Mouse (Mus musculus): ENCODE measurements around the gene Olfr486.
"Not testable (repeated sequence)": the region's sequence is repeated elsewhere in the genome, so short reads cannot be mapped to it uniquely, and the experiment has no call there.

Gene Olfr486

DNA sequence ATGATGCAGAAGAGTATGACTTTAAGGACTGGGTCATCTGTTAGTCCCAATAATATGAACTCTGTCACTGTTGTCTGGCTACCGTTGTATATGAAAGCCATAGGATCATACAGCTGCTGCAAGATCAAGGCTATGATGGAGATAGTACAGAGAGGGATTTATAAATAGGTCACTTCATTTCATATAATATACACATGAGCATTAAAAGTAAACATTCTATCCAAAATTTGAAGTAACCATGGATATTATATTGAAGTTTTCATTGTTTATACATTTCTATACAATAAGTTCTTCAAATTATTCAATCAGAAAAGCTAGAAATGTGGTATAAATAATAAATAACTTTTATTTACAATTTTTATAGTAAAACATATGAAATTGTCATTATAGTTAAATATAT is at the start of gene Olfr486:
TSS of gene Olfr486 (minus strand) at position 101 of the 400 bp plus-strand sequence.
- not testable (repeated sequence) for DNase-seq

- DNase-seq = not testable (repeated sequence)
Observed at GRCm38 (mm10) chr7:108214536-108214935, 42.0 kb upstream of the Olfr486 start, which contains the start of gene Olfr487. Gene Olfr487 (minus strand): TSS chr7:108214636.

DNA sequence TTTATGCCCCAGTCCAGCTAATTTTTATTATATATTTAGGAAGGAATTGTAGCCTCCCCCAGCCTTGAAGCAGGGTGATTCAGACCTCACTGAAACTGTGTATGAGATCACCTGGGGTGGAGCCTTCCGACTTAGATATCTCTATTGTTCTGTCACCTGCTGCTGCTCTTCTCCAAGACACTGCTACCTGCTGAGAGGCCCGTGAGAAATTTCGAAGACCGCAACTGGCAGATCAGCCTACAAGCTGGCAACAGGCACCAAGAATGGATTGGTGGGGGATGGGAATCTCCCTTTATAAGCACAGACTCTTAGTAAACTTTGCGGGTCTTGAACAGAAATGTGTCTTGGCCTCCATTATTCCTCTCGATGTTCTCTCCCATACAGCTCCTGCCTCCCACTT is 24.4 kb upstream of the Olfr486 start:
- no peak for DNase-seq

GRCm38 (mm10) chr7:108196337-108196736 is 23.8 kb upstream of the Olfr486 start:
- DNase-seq = not testable (repeated sequence)

DNA sequence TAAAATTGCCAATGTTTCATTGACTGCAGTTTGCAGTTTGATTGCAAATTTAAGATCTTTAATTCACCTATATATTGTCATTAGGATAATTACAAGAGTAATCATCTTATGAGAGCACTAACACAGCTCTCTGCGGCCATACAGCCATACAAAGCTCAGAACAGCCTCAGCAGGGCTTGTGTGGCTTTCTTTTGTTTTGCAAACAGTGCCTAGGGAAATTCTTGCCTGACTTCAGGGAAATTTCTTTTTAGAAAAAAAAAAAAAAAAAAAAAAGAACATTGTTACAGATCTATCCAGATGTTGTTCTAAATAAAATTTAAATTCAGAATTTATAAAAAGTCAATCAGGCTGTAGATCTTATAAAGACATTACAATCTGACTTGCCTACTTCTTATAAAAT is 20.2 kb upstream of the Olfr486 start:
- not testable (repeated sequence) for DNase-seq

- not testable (repeated sequence) for DNase-seq
Observed at GRCm38 (mm10) chr7:108191196-108191595, 18.7 kb upstream of the Olfr486 start.

- not testable (repeated sequence) for DNase-seq
Observed at GRCm38 (mm10) chr7:108185237-108185636, 12.7 kb upstream of the Olfr486 start.

DNA sequence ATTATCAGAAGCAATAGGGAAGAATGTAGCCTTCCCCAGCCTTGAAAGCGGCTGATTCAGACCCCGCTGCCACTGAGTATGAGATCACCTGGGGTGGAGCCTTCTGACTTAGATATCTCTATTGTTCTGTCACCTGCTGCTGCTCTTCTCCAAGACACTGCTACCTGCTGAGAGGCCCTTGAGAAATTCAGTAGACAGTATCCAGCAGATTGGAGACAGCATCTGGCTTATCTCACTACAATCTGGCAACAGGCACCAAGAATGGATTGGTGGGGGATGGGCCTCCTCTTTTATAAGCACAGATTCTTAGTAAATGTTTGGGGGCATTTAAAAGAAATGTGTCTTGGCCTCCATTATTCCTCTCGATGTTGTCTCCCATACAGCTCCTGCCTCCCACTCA is 11.9 kb upstream of the Olfr486 start:
- DNase-seq = not testable (repeated sequence)

GRCm38 (mm10) chr7:108159771-108160170 is 12.8 kb downstream of the Olfr486 start, which contains the start of gene Olfr485:
Gene Olfr485 (minus strand): TSS chr7:108159871.
- DNase-seq = no peak

DNA sequence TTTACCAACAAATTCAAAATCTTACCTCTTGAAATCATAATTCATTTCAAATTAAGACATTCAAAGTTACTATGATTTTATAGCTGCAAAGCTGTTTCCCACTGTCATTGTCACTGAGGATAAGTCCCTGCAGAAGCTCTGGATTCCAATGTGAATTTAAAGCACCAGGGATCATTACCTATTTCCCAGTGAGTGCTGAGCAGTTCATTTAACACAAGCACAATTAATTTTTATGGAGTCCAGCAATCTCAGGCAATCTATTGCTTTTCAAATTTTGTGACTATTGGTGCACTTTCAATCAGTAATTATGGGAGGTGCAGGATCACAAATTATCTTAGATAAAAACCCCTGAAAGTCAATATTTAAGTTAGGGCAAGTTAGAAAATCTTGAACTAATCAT is 45.2 kb downstream of the Olfr486 start, which contains the start of gene Olfr484:
TSS of gene Olfr484 (minus strand) at position 101 of the 400 bp plus-strand sequence.
- no peak for DNase-seq

Data from cerebellum, adult 9-11 months (tissue).